Mouse (Mus musculus) G1E (cell line): ENCODE results near the gene Rad21l.

Experiments
- CTCF ChIP-seq: IDR thresholded peaks from 2 replicates; pipeline ENCODE4 v1.5.1; 2012; ENCODE audit warnings: low read depth, low read length, inconsistent platforms, mixed read lengths
- GATA1 ChIP-seq: IDR thresholded peaks from 2 replicates; pipeline ENCODE4 v1.6.1; 2012; ENCODE audit warnings: borderline replicate concordance, low read length, inconsistent platforms, mixed read lengths
- GATA2 ChIP-seq: IDR thresholded peaks from 2 replicates; pipeline ENCODE4 v1.6.1; 2012; ENCODE audit warnings: low read depth, low read length, inconsistent platforms, borderline replicate concordance
- POLR2AphosphoS5 ChIP-seq: IDR thresholded peaks from 2 replicates; pipeline ENCODE4 v1.6.1; 2012; ENCODE audit warnings: low read depth, low read length, inconsistent platforms; ENCODE audit not compliant: insufficient replicate concordance
- TAL1 ChIP-seq: conservative IDR thresholded peaks from 2 replicates; pipeline ENCODE4 v1.6.1; 2012; ENCODE audit warnings: low read depth, low read length, inconsistent platforms, mixed read lengths

GRCm38 (mm10) chr2:151682976-151683375 is 14.6 kb upstream of the Rad21l start:
- TF ChIP-seq CTCF (no peak), POLR2AphosphoS5 (no peak), GATA2 (no peak), GATA1 (no peak), TAL1 (no peak)
